Mouse (Mus musculus): Measurements from ENCODE around the gene Gm10392. TPM values are rescaled to one million over a fixed set of nuclear protein-coding genes. Genes with fewer than 3 reads are reported as not detected.

The Gm10392 gene
- total RNA-seq, 4 experiments from 2014 or later = not detected

Other genes with a start within 250 kb of the Gm10392 start
- 100 to 1,000 TPM; 221 to 251 (median 232) TPM for gene Coro6, start 56.8 kb downstream of the Gm10392 start, total RNA-seq (2022)
- 10 to 100 TPM in 2 of 4 experiments, 1 to 10 TPM in 2; 7.5 to 11.6 (median 9.9) TPM for gene Ankrd13b, start 29.5 kb downstream of the Gm10392 start, total RNA-seq (2022)
- 10 to 100 TPM; 53.5 to 63.3 (median 57.1) TPM for gene Git1, start 25.6 kb downstream of the Gm10392 start, total RNA-seq (2022)
- 1 to 10 TPM; 1.7 to 3.2 (median 2.2) TPM for gene Abhd15, start 4.1 kb downstream of the Gm10392 start, total RNA-seq (2022)
- 10 to 100 TPM; 10.5 to 12.4 (median 11.4) TPM for gene Trp53i13, start 3.2 kb downstream of the Gm10392 start, total RNA-seq (2022)
- gene Taok1, start 88.6 kb upstream of the Gm10392 start, total RNA-seq (2022) = 10 to 100 TPM; 48.8 to 61.9 (median 56.1) TPM
- 10 to 100 TPM; 38.9 to 49.7 (median 45.2) TPM for gene Nufip2, start 167.0 kb upstream of the Gm10392 start, total RNA-seq (2022)
- not detected for gene Cryba1, start 206.1 kb upstream of the Gm10392 start, total RNA-seq (2022)
- gene Myo18a, start 244.0 kb upstream of the Gm10392 start, total RNA-seq (2022) = 100 to 1,000 TPM; 256 to 285 (median 277) TPM